Mouse (Mus musculus) small intestine, adult 10 weeks (tissue): ENCODE measurements around the gene Gm2832. TPM values are rescaled to one million over a fixed set of nuclear protein-coding genes. Genes with fewer than 3 reads are reported as not detected.

Experiments used
- polyA plus RNA-seq: library from polyadenylated mRNA; stranded (reverse); fragments of 350-450 nt; fragmentation: Illumina TruSeq; extraction: RNeasy Lipid Tissue Mini Kit (QIAGEN cat#74804); gene quantifications from one replicate; pipeline ENCODE4 v1.2.3, GENCODE M21; 2014; ENCODE audit warnings: low replicate concordance

The Gm2832 gene
- polyA plus RNA-seq = not detected

GRCm38 (mm10) chr14:41278505-41278904, at the start of gene Gm2832:
TSS of gene Gm2832 (plus strand) at chr14:41278805.

Other genes with a start within 250 kb of the Gm2832 start
- not detected for gene Dydc2, start 209.6 kb upstream of the Gm2832 start, polyA plus RNA-seq
- gene Dydc1, start 205.9 kb upstream of the Gm2832 start, polyA plus RNA-seq = not detected
- 0.37 TPM for gene Mat1a, start 173.8 kb upstream of the Gm2832 start, polyA plus RNA-seq
- gene Sftpa1, start 147.0 kb upstream of the Gm2832 start, polyA plus RNA-seq = 0.37 TPM
- gene Mbl1, start 127.3 kb upstream of the Gm2832 start, polyA plus RNA-seq = not detected
- not detected for gene Sftpd, start 93.7 kb upstream of the Gm2832 start, polyA plus RNA-seq
- gene Gm5798, start 69.8 kb downstream of the Gm2832 start, polyA plus RNA-seq = not detected
- not detected for gene Gm7945, start 107.6 kb downstream of the Gm2832 start, polyA plus RNA-seq
- not detected for gene Gm6482, start 129.5 kb downstream of the Gm2832 start, polyA plus RNA-seq
- gene Gm7954, start 174.7 kb downstream of the Gm2832 start, polyA plus RNA-seq = not detected
- not detected for gene Gm3486, start 210.7 kb downstream of the Gm2832 start, polyA plus RNA-seq